Mouse (Mus musculus): ENCODE results near the gene Stat1. TPM values are rescaled to one million over a fixed set of nuclear protein-coding genes. Genes with fewer than 3 reads are reported as not detected.

The Stat1 gene
- polyA plus RNA-seq, 1 experiment: 9.0 TPM

DNA sequence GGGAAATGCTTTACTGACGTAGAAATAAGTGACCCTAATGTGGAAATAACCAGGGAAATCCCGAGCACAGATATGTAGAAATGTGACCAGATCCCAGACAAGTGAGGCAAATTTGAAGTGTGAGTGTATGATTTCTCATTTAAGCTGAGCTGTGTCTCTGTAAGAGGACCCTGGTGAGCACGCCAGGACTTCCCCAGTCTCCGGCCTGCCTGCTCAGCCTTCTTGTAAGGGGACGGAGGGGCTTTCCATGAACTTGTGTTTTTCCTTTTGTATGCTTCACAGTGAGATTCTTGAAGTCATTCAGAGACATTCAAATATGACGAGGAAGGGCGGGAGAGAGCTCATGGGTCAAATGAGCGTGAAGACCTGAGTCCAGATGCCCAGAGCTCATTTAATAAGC is 14.0 kb downstream of the Stat1 start:
- TF ChIP-seq CTCF (IDR thresholded peaks at IDR 0.05; ENCODE audit: borderline replicate concordance, extremely low read depth, insufficient read depth, insufficient read length) (no peak), POLR2A (IDR thresholded peaks at IDR 0.05; ENCODE audit: borderline replicate concordance, extremely low read depth, insufficient read depth, insufficient read length, poor library complexity, severe bottlenecking) (no peak)
- no peak for DNase-seq (ENCODE audit: low read depth)

- TF ChIP-seq POLR2A (IDR thresholded peaks at IDR 0.05; ENCODE audit: borderline replicate concordance, extremely low read depth, insufficient read depth, insufficient read length, poor library complexity, severe bottlenecking) (no peak), CTCF (IDR thresholded peaks at IDR 0.05; ENCODE audit: borderline replicate concordance, extremely low read depth, insufficient read depth, insufficient read length) (no peak)
- DNase-seq (ENCODE audit: low read depth): no peak
Observed at GRCm38 (mm10) chr1:52137292-52137691, 18.1 kb downstream of the Stat1 start.

DNA sequence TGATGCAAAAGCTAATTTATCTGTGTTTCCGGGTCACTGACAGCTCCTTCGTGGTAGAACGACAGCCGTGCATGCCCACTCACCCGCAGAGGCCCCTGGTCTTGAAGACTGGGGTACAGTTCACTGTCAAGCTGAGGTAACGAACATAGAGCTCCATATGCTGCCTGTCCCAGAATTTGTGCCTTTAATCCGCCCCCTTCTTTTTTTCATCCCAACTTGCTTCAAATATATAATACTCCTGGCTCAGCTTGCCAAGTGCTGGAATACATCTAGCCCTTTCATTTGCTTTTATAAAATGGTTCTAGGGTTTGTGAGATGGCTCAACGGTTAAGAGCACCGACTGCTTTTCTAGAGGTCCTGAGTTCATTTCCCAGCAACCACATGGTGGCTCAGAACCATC is 21.3 kb downstream of the Stat1 start:
- no peak for DNase-seq (ENCODE audit: low read depth)

DNA sequence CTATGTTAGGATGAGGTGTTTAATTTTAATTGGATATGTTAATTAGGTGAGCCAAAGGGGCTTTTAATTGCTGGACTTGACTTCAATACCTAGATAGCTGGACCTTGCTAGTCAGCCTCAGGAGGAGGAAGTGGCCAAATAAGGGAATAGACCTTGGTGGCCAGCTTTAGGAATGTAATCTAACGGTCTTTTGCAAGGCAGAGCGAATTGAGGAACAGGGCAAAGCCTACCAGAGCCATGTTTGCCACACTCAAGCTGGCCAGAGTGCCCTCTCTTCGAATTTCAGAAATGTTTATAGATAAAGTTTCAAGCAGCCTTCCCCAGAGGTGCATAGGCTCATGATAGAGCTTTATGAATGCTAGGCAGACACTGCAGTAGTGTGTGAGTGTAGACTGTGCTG is 22.2 kb downstream of the Stat1 start:
- no peak for TF ChIP-seq CTCF (IDR thresholded peaks at IDR 0.05; ENCODE audit: borderline replicate concordance, extremely low read depth, insufficient read depth, insufficient read length)
- TF ChIP-seq POLR2A (IDR thresholded peaks at IDR 0.05; ENCODE audit: borderline replicate concordance, extremely low read depth, insufficient read depth, insufficient read length, poor library complexity, severe bottlenecking): no peak
- DNase-seq (ENCODE audit: low read depth): no peak

More for the DNA sequence above, 21.3 kb downstream of the Stat1 start:
- TF ChIP-seq POLR2A (IDR thresholded peaks at IDR 0.05; ENCODE audit: borderline replicate concordance, extremely low read depth, insufficient read depth, insufficient read length, poor library complexity, severe bottlenecking) (no peak), CTCF (IDR thresholded peaks at IDR 0.05; ENCODE audit: borderline replicate concordance, extremely low read depth, insufficient read depth, insufficient read length) (no peak)

- no peak for DNase-seq (ENCODE audit: low read depth)
- TF ChIP-seq POLR2A (IDR thresholded peaks at IDR 0.05; ENCODE audit: borderline replicate concordance, extremely low read depth, insufficient read depth, insufficient read length, poor library complexity, severe bottlenecking) (no peak), CTCF (IDR thresholded peaks at IDR 0.05; ENCODE audit: borderline replicate concordance, extremely low read depth, insufficient read depth, insufficient read length) (no peak)
Observed at GRCm38 (mm10) chr1:52142117-52142516, 22.9 kb downstream of the Stat1 start.

DNA sequence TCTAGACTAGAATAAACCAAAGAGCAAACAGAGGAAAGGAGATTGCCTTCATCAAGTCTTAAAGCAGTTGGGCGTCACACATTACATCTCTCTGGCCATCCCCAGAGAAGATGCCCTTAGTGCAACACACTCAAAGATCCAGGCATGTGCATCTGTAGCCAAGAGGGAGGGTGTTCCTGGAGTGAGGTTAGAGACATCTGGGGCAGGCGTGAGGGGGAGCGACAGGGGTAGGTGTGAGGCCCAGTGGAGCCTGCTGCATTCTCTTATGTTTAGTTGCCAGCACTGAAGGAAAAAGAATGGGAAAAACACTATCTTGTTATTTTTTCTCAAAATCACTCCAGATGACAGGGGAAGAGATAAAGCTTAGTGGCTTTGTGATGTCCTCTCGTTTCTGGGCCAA is 24.0 kb downstream of the Stat1 start:
- TF ChIP-seq POLR2A (IDR thresholded peaks at IDR 0.05; ENCODE audit: borderline replicate concordance, extremely low read depth, insufficient read depth, insufficient read length, poor library complexity, severe bottlenecking) (no peak), CTCF (IDR thresholded peaks at IDR 0.05; ENCODE audit: borderline replicate concordance, extremely low read depth, insufficient read depth, insufficient read length) (no peak)
- no peak for DNase-seq (ENCODE audit: low read depth)

GRCm38 (mm10) chr1:52143596-52144156 is 24.4 kb downstream of the Stat1 start:
- TF ChIP-seq CTCF (IDR thresholded peaks at IDR 0.05; ENCODE audit: borderline replicate concordance, extremely low read depth, insufficient read depth, insufficient read length) (no peak), POLR2A (IDR thresholded peaks at IDR 0.05; ENCODE audit: borderline replicate concordance, extremely low read depth, insufficient read depth, insufficient read length, poor library complexity, severe bottlenecking) (no peak)
- no peak for DNase-seq (ENCODE audit: low read depth)

- TF ChIP-seq CTCF (IDR thresholded peaks at IDR 0.05; ENCODE audit: borderline replicate concordance, extremely low read depth, insufficient read depth, insufficient read length) (no peak), POLR2A (IDR thresholded peaks at IDR 0.05; ENCODE audit: borderline replicate concordance, extremely low read depth, insufficient read depth, insufficient read length, poor library complexity, severe bottlenecking) (no peak)
- no peak for DNase-seq (ENCODE audit: low read depth)
Observed at GRCm38 (mm10) chr1:52144907-52145306, 25.7 kb downstream of the Stat1 start.

DNA sequence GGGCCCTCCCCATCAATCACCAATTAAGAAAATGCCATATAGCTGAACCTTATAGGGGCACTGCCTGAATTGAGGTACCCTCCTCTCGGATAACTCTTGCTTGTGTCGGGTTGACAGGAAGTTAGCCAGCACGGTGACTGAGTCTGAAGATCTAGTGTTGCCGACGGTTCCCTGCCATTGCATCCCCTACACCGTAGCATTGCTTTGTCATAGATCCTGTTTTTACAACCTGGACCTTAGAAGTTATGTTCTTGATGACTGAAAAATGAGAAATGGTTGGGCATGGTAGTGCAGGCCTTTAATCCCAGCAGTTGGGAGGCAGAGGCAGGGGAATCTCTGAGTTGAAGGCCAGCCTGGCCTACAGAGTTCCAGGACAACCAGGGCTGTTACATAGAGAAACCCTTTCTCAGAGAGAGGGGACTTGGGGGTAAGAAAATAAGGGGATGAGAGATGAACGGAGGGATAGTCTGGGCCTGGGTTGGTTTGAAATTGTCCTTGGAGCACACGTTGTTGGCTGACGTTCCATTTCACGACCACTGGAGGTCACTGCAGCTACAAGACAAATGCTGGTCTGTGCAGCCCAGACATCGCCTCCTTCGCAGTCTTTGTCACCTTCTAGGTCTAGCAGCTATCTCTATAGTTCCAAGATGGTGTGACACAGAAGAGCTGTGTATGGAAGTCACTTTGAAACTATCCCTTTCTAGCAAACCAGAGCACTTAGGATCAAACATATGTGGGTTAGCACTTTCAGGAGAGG is 27.2 kb downstream of the Stat1 start:
- DNase-seq (ENCODE audit: low read depth): peak; percentile 91
- TF ChIP-seq POLR2A (IDR thresholded peaks at IDR 0.05; ENCODE audit: borderline replicate concordance, extremely low read depth, insufficient read depth, insufficient read length, poor library complexity, severe bottlenecking) (no peak), CTCF (IDR thresholded peaks at IDR 0.05; ENCODE audit: borderline replicate concordance, extremely low read depth, insufficient read depth, insufficient read length) (peak; percentile 90)

DNA sequence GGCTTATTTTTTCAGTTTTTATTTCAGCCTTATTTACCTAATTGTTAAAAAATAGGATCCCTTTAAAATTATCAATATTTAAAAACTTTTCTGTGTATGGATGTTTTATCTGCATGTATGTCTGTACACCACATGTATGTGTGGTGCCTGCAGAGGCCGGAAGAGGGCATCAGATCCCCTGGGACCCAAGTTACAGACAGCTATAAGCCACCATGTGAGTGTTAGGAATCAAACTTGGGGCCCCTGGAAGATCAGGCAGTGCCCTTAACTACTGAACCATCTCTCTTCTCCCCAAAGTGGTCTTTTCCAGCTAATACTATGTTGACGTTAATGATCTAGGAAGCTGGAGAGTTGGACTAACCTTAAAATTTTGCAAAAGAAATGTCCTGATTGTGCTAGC is 28.2 kb downstream of the Stat1 start:
- DNase-seq (ENCODE audit: low read depth): no peak
- no peak for TF ChIP-seq CTCF (IDR thresholded peaks at IDR 0.05; ENCODE audit: borderline replicate concordance, extremely low read depth, insufficient read depth, insufficient read length)
- TF ChIP-seq POLR2A (IDR thresholded peaks at IDR 0.05; ENCODE audit: borderline replicate concordance, extremely low read depth, insufficient read depth, insufficient read length, poor library complexity, severe bottlenecking): no peak

GRCm38 (mm10) chr1:52148178-52148577 is 28.9 kb downstream of the Stat1 start:
- TF ChIP-seq CTCF (IDR thresholded peaks at IDR 0.05; ENCODE audit: borderline replicate concordance, extremely low read depth, insufficient read depth, insufficient read length) (no peak), POLR2A (IDR thresholded peaks at IDR 0.05; ENCODE audit: borderline replicate concordance, extremely low read depth, insufficient read depth, insufficient read length, poor library complexity, severe bottlenecking) (no peak)
- no peak for DNase-seq (ENCODE audit: low read depth)

DNA sequence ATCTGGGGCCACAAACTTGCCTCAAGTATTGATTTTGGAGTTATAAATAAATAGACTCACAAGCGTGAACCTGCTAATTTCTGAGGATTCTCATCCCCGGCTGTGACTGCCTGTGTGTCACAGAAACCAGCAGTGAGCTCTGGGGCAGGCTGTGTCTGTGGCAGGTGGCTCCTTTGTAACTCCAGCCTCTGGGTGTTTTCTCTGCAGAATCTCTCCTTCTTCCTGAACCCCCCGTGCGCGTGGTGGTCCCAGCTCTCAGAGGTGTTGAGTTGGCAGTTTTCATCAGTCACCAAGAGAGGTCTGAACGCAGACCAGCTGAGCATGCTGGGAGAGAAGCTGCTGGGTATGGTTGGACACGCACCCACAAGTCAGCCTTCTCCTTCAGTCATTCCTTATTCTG is 29.5 kb downstream of the Stat1 start:
- no peak for TF ChIP-seq CTCF (IDR thresholded peaks at IDR 0.05; ENCODE audit: borderline replicate concordance, extremely low read depth, insufficient read depth, insufficient read length)

More for the DNA sequence above, 29.5 kb downstream of the Stat1 start:
- no peak for DNase-seq (ENCODE audit: low read depth)

Measured in brain, embryonic 14.5 days (tissue).